Comparison of ENCODE assay signal across 17 mouse cellular contexts in the genomic region with DNA sequence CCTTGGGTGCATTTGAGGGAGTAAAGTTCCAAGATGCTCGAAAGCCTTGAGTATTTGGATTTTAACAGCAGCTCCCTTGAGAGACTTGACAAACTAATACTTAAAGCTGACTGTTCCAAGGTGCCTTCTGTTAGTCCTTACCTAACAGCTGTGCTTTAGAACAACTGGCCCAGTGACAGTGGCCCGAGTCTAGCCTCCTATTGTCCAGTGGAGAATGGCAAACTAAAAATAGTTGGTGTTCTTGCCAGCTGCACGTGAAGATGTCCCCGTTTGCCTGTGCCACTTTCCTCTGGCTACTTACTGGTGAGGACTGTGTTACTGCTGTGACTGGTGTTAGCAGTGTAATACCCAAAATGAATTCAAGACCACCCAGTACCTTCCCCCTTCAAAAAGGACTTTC. TPM values are rescaled to one million over a fixed set of nuclear protein-coding genes. Genes with fewer than 3 reads are reported as not detected.
"Had no signal": no experiment of that assay in that cellular context is flagged by ENCODE, and none has a peak within 500 bp of the region (broad histone marks: within the 10 kb centered on the region; RNA-seq: fewer than 3 reads in every experiment).

No protein-coding gene starts in this region.

- H3K9me3 ChIP-seq: limb, embryonic 12.5 days; liver, embryonic 13.5 days; lung, embryonic 15.5 days; midbrain, embryonic 10.5 days; midbrain, embryonic 15.5 days had no signal

- H3K4me3 ChIP-seq: kidney, embryonic 15.5 days; left cerebral cortex, adult 2 months; limb, embryonic 12.5 days; liver, embryonic 13.5 days; lung, embryonic 15.5 days; midbrain, embryonic 10.5 days; midbrain, embryonic 15.5 days had no signal

- H3K36me3 ChIP-seq: kidney, embryonic 15.5 days; limb, embryonic 12.5 days; liver, embryonic 13.5 days; lung, embryonic 15.5 days; midbrain, embryonic 10.5 days; midbrain, embryonic 15.5 days had no signal

- ATAC-seq: liver, postnatal 0 days; midbrain, embryonic 15.5 days had no signal

- H3K9ac ChIP-seq: kidney, embryonic 15.5 days; limb, embryonic 12.5 days; liver, embryonic 13.5 days; liver, postnatal 0 days; lung, embryonic 15.5 days; midbrain, embryonic 15.5 days had no signal

- H3K27ac ChIP-seq: kidney, embryonic 15.5 days; left cerebral cortex, adult 2 months; limb, embryonic 12.5 days; liver, embryonic 13.5 days; lung, embryonic 15.5 days; midbrain, embryonic 10.5 days; midbrain, embryonic 15.5 days had no signal

- DNase-seq: kidney, adult 2 months; kidney, postnatal 14 days; liver; liver, embryonic 13.5 days; liver, postnatal 0 days; right cerebral cortex, adult 18-20 months; right cerebral cortex, postnatal 25 days; thymus, postnatal 4 days had no signal

- H3K4me2 ChIP-seq: kidney, embryonic 15.5 days; limb, embryonic 12.5 days; liver, embryonic 13.5 days; lung, embryonic 15.5 days; midbrain, embryonic 15.5 days had no signal

RNA-seq across cellular contexts. Expression of gene Rbm44, which starts 32.0 kb away (rescaled TPM):
- total RNA-seq: layer of hippocampus, postnatal 25 days; left cerebral cortex, adult 2 months had no signal
- polyA plus RNA-seq: kidney, adult 2 months; large intestine, adult 2 months; small intestine, adult 2 months had no signal
